Mouse (Mus musculus) small intestine, adult 2 months (tissue): ENCODE measurements at regions not wholly inside any gene's neighbourhood (a gene's known extent, or its start where the extent isn't known, plus 50 kb on each side); places are given as distances from the start of the nearest gene placed in this dataset.

ENCODE experiments used
- H3K27ac ChIP-seq: fragments of 200-500 bp; 2 replicates; pipeline ENCODE4 v1.5.1; 2012; ENCODE audit warnings: low read depth, low read length, control low read depth, inconsistent platforms; ENCODE audit not compliant: insufficient read depth
- H3K27me3 ChIP-seq: fragments of 200-500 bp; 2 replicates; pipeline ENCODE4 v1.6.1; 2012; ENCODE audit warnings: mild to moderate bottlenecking, moderate library complexity, low read length, inconsistent platforms; ENCODE audit not compliant: control insufficient read depth, insufficient read depth
- H3K36me3 ChIP-seq: fragments of 200-500 bp; 2 replicates; pipeline ENCODE4 v1.6.1; 2012; ENCODE audit warnings: mild to moderate bottlenecking, low read length, control low read depth, inconsistent platforms; ENCODE audit not compliant: control insufficient read depth, insufficient read depth
- H3K4me1 ChIP-seq: fragments of 200-500 bp; 2 replicates; pipeline ENCODE4 v1.6.1; 2012; ENCODE audit warnings: low read length, inconsistent platforms, mixed read lengths; ENCODE audit not compliant: control insufficient read depth, insufficient read depth, insufficient read length
- H3K4me3 ChIP-seq: fragments of 200-500 bp; 2 replicates; pipeline ENCODE4 v1.5.1; 2012; ENCODE audit warnings: low read depth, mild to moderate bottlenecking, control low read depth, inconsistent platforms, low read length, moderate library complexity
- CTCF ChIP-seq: fragments of 200-500 bp; IDR thresholded peaks from 2 replicates; pipeline ENCODE4 v1.5.1; 2012; ENCODE audit warnings: low read depth, mild to moderate bottlenecking, control low read depth, inconsistent platforms, low read length, moderate library complexity, mixed read lengths; ENCODE audit not compliant: insufficient replicate concordance, insufficient read length; ENCODE audit errors: extremely low read depth
- POLR2A ChIP-seq: fragments of 200-500 bp; IDR thresholded peaks from 2 replicates; pipeline ENCODE4 v1.6.1; 2012; ENCODE audit warnings: low read depth, mild to moderate bottlenecking, control low read depth, inconsistent platforms, low read length, moderate library complexity
- WGBS: fragments of 180-500 bp; shearing (Covaris S2); methylation state at CpG from one replicate; pipeline ENCODE4 v1.1.7; 2018; 5-methylcytosine and 5-hydroxymethylcytosine counted together

DNA sequence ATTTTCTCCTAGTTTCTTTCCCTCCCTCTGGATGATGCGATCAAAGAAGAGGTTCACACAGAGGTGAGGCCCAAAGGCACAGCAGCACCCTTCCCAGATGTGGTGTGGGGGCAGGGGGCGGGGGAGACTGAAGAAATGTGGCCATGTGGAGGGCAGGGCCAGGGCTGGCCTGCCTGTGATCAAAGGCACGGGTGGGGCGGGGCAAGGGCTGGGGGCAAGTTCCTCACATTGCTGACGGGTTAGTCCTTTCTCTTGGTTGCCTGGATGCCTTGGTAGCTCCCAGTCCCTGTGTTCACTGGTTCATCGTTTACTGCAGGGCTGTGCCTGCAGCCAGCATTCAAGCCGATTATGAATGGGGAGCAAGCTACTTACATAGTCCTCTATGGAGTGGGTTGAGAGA, 96.4 kb downstream of the Efnb1 start:
- Histone ChIP-seq H3K27me3 (no peaks in the 10 kb centered on the region), H3K27ac (no peak overlapping the region), H3K4me1 (no peaks in the 10 kb centered on the region), H3K4me3 (no peak overlapping the region), H3K36me3 (no peaks in the 10 kb centered on the region)
- 47% methylated on average over 7 of the region's 7 CpGs for WGBS
- no peak for TF ChIP-seq POLR2A
- no peak for TF ChIP-seq CTCF

DNA sequence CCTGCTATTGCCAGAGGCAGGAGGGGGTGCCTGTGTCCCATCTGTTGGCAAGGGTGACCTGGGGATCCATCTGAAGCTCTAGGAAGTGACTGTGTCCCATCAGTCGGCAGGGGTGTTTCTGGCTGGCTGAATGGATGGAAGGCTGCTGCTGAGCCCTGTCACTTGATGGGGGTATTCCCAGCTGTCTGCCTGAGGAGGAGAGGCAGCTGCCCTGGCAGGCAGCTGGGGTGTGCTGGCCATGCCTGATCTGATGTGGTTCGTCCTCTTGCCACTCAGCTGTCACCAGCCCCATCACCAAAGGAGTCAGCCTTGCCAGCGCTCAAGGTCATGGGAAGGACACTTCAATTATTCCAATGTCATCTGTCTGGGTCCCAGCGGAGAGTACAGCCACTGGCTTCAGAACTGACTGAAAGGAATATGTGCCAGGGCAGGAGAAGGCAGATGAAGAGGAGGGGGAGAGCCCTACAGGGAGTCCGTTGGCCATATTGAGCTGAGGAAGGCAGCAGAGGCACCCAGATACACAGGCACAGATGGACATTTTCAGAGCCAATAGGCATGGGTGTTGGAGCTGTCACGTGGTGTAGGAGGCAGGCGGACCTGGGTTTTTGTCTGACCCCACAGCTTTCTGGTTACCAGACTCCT, 89.3 kb downstream of the Efnb1 start:
- Histone ChIP-seq H3K27me3 (no peaks in the 10 kb centered on the region), H3K27ac (no peak overlapping the region), H3K4me1 (peaks cover 4% of the 10 kb centered on the region; the same call in 1 of the 2 replicates), H3K4me3 (no peak overlapping the region), H3K36me3 (no peaks in the 10 kb centered on the region)
- TF ChIP-seq POLR2A (no peak), CTCF (no peak)
- 81% methylated on average over 7 of the region's 7 CpGs for WGBS

DNA sequence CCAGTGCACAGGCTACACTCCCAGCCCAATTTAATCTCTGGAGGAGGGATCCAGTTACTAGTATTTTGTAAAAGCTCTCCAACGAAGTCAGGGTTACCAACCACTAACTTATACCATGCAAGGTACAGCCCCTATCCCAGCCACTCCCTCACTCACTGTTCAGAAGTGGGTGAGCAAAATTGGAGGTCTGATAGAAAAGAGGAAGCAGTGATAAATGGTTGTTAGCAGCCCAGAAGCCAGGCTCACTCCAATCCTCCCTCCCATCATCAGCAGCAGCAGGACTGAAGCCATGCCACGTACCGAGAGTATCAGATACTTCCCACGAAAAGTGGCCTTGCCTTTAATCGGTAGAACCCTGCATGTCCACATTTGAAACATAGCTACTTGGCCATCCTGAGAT, 86.1 kb downstream of the Efnb1 start:
- no peaks in the 10 kb centered on the region for H3K36me3 ChIP-seq
- 77% methylated on average over 5 of the region's 5 CpGs for WGBS
- H3K27ac ChIP-seq = no peak overlapping the region
- H3K4me1 ChIP-seq = peaks cover 5% of the 10 kb centered on the region
- H3K27me3 ChIP-seq = no peaks in the 10 kb centered on the region
- TF ChIP-seq POLR2A = no peak
- H3K4me3 ChIP-seq = no peak overlapping the region

DNA sequence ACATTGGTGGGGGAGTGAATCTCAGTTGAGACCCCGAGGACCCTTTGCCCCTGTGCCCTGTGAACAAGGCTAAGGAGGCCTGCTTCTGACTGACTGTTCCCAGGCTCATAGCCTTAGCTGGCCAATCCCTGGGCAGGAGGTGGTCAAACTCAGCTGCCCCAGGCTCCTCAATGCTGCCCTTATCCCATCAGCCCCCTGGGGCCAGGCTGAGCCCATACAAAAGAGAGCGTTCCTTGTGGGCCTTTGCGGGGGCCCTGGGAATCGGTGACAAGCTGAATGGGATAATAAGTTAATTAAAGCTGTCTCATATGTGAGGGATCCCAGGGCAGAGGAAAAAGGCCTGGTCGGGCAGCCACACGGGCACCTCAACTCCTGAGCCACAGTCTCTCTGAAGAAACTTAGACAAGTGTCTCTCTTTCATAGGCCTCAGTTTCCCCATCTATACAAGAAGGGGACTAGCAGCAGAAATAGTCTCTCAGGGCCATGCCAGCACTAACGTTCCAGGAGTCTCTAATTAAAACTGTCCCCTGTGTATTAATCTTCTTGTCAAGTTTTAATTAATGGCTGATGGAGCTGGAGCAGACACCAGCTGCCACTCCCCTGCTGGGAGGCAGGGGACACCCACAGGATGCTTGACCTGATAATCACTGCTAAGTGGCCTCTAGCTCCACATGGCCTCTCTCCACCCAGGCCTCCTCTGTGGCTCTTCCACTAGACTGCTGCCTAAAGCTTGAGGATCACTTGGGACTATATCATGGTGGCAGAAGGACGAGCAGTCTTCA, 84.9 kb downstream of the Efnb1 start:
- no peak overlapping the region for H3K27ac ChIP-seq
- TF ChIP-seq CTCF (no peak), POLR2A (no peak)
- peaks cover 7% of the 10 kb centered on the region for H3K4me1 ChIP-seq
- WGBS = 87% methylated on average over 8 of the region's 8 CpGs
- H3K27me3 ChIP-seq = no peaks in the 10 kb centered on the region
- no peak overlapping the region for H3K4me3 ChIP-seq
- H3K36me3 ChIP-seq = no peaks in the 10 kb centered on the region

DNA sequence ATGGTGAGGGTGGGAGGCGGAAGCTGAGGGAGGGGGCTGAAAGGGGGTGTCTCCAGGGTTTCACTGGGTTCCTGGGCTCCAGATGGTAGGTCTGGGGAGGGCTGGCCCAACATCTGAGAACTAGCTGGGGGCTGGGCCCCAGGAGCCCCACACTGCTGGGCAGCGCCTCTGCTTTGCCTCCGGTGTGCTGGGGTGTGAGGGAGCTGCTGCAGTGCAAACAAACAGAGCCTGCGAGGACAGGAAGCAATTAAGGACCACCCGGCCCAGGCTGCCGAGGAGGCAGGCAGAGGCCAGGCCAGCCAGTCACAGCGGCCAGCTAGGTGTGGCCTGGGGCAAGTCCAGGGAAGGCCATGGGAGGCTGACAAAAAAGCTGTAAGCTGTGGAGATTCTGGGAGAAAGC, 82.3 kb downstream of the Efnb1 start:
- WGBS = 65% methylated on average over 7 of the region's 7 CpGs
- Histone ChIP-seq H3K27me3 (no peaks in the 10 kb centered on the region), H3K36me3 (no peaks in the 10 kb centered on the region)

DNA sequence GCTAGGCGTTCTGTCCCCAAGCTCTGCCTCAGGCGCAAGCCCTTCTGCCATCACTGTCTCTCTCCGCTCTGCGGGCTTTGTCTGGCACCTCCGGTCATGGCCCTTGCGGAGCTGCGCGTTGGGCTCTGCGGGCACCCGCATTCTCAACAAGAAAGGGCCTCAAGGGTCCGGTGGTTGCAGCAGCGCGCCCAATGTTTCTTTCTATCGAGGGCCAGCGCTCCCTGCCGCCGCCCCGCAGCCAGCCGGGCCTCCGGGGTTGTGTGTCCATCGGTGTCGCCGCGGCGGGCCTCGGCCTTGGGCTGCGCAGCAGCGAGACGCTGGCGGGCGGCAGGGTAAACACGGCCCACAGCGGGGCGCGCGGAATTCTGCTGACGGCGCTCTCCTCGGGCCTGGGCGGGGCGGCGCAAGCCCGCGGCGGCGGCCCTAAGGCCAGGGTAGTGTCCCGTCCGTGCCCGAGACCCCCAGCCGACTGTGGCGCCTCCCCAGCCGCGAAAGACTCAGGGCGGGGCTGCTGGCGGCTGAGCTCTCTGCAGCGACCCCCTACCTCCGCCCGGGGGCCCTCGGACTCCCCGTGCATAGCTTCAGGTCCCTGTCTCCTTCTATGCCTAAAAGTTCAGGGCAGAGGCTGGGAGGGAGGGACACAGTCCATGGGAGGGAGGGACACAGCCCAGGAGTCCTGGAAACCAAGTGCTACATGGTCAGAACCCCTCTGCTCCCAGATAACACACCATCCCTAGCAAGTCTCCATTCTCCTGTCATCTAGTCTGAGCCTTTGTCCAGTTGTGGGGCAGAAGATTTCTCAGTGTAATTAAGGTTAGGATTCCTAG, 80.9 kb downstream of the Efnb1 start:
- H3K4me1 ChIP-seq = peaks cover 3% of the 10 kb centered on the region
- H3K27ac ChIP-seq = no peak overlapping the region
- no peak for TF ChIP-seq POLR2A
- TF ChIP-seq CTCF = no peak
- no peaks in the 10 kb centered on the region for H3K36me3 ChIP-seq
- H3K27me3 ChIP-seq = no peaks in the 10 kb centered on the region
- 16% methylated on average over 57 of the region's 60 CpGs for WGBS
- peak overlapping the region; percentile 57 for H3K4me3 ChIP-seq

More for the DNA sequence above, 82.3 kb downstream of the Efnb1 start:
- TF ChIP-seq CTCF = no peak
- no peak for TF ChIP-seq POLR2A
- Histone ChIP-seq H3K27ac (no peak overlapping the region), H3K4me3 (no peak overlapping the region), H3K4me1 (peaks cover 5% of the 10 kb centered on the region)

DNA sequence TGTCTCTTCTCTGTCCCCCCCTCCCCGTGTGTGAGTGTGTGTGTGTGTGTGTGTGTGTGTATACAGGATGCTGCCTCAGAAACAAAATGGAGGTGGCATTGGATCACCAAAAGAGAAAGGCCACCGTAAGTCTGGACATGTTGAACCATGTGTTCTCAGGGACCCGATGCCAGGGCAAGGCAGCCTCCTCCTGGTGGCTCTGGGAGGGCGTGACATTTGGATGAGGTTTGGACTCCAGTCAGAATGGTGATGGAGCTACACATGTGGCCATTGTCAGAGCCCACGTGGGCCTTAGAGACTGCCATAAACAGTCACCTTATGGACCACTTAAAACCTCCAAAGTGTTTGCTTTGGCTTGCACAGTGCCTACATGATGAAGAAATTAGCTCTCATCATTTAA, 80.0 kb downstream of the Efnb1 start:
- TF ChIP-seq CTCF (no peak), POLR2A (no peak)
- H3K4me1 ChIP-seq = peaks cover 3% of the 10 kb centered on the region
- no peaks in the 10 kb centered on the region for H3K27me3 ChIP-seq
- no peak overlapping the region for H3K4me3 ChIP-seq
- WGBS = 83% methylated on average over 5 of the region's 5 CpGs
- no peaks in the 10 kb centered on the region for H3K36me3 ChIP-seq
- H3K27ac ChIP-seq = no peak overlapping the region
